ENCODE assay signal across 25 mouse cellular contexts in the genomic region with DNA sequence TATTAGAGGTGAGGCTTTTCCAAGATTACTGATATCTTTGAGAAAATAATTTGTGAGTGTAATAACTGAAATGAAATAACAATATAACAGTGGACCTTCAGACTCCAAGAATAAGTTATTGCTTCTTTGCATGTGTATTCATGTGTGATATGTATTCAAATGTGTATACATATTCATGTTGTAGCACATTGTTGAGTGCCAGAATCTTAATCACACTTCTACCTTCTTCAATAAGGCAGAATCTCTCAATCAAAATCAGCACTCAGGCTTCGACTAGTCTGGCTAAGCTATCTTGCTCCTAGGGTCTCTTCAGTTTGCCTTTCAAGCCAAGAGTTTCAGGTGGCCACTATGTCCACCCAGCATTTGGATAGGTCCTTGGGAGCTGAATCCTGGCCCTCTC.
A peak's percentile ranks its signal among the peaks of the same experiment; 100 is the strongest.
DNase-seq lines count a peak whose midpoint lies in the region; ATAC-seq lines count a peak whose summit lies in the region.
"Had no signal": no experiment of that assay in that cellular context is flagged by ENCODE, and none has a peak within 500 bp of the region (broad histone marks: within the 10 kb centered on the region; RNA-seq: fewer than 3 reads in every experiment).

No protein-coding gene starts in this region.

- ATAC-seq in forebrain, embryonic 13.5 days: peak; percentile 63; the same call in 1 of the 2 replicates
- no peak for ATAC-seq in forebrain, embryonic 11.5 days (replicated peaks; ENCODE audit: low FRiP score)
- peak; percentile 78 for ATAC-seq in forebrain, embryonic 15.5 days (replicated peaks)
- peak; percentile 86 for ATAC-seq in forebrain, embryonic 16.5 days
- ATAC-seq: activated CD4-positive, CD25-positive, alpha-beta regulatory T cell, adult 4 months; CD4-positive, CD25-positive, alpha-beta regulatory T cell, adult 4 months; Patski had no signal

- H3K27me3 ChIP-seq in forebrain, embryonic 13.5 days: no peaks in the 10 kb centered on the region
- H3K27me3 ChIP-seq in forebrain, embryonic 11.5 days (ENCODE audit: control insufficient read depth, insufficient read depth, low read length): no peaks in the 10 kb centered on the region
- H3K27me3 ChIP-seq in forebrain, embryonic 15.5 days: no peaks in the 10 kb centered on the region
- no peaks in the 10 kb centered on the region for H3K27me3 ChIP-seq in forebrain, embryonic 10.5 days (ENCODE audit: poor library complexity, severe bottlenecking)
- H3K27me3 ChIP-seq in forebrain, embryonic 16.5 days (replicated peaks; ENCODE audit: control insufficient read depth, insufficient read depth, low read length): no peaks in the 10 kb centered on the region
- H3K27me3 ChIP-seq: CH12.LX; embryonic facial prominence, embryonic 13.5 days; embryonic facial prominence, embryonic 15.5 days; Patski had no signal

- no peaks in the 10 kb centered on the region for H3K4me1 ChIP-seq in forebrain, embryonic 13.5 days
- no peaks in the 10 kb centered on the region for H3K4me1 ChIP-seq in forebrain, embryonic 11.5 days (replicated peaks; ENCODE audit: control insufficient read depth, insufficient read depth, low read length)
- H3K4me1 ChIP-seq in forebrain, embryonic 15.5 days: 0 out of 2 replicates have a peak, but pooled peaks cover 2% of the 10 kb centered on the region
- H3K4me1 ChIP-seq in forebrain, embryonic 10.5 days: no peaks in the 10 kb centered on the region
- H3K4me1 ChIP-seq in forebrain, embryonic 16.5 days (replicated peaks; ENCODE audit: control insufficient read depth, insufficient read depth, low read length): 0 out of 2 replicates have a peak, but pooled peaks cover 2% of the 10 kb centered on the region
- H3K4me1 ChIP-seq: embryonic facial prominence, embryonic 13.5 days; embryonic facial prominence, embryonic 15.5 days had no signal

- no peak for DNase-seq in forebrain, embryonic 11.5 days (ENCODE audit: low spot score)
- no peak for DNase-seq in forebrain, embryonic 10.5 days (ENCODE audit: extremely low spot score, low spot score)
- no peak for DNase-seq in left cerebral cortex, adult 8-10 months (ENCODE audit: low spot score in 2 of 2)
- DNase-seq in adrenal gland, adult 2 months: no peak
- DNase-seq: adrenal gland, postnatal 10 days; adrenal gland, postnatal 25 days; B cell, adult 2 months; cerebellum, adult 11 months; cerebellum, adult 18-20 months; cerebellum, adult 8-10 months; cerebellum, adult 9-11 months; cerebellum, postnatal 14 days; cerebellum, postnatal 36 days; embryo, embryonic 11 days had no signal

- H3K27ac ChIP-seq in forebrain, embryonic 13.5 days: no peak overlapping the region
- H3K27ac ChIP-seq in forebrain, embryonic 11.5 days (ENCODE audit: low read depth, low read length): no peak overlapping the region
- peak overlapping the region; percentile 75 for H3K27ac ChIP-seq in forebrain, embryonic 15.5 days (replicated peaks)
- no peak overlapping the region for H3K27ac ChIP-seq in forebrain, embryonic 10.5 days
- peak overlapping the region; percentile 71 for H3K27ac ChIP-seq in forebrain, embryonic 16.5 days (ENCODE audit: low read length)
- H3K27ac ChIP-seq: embryonic facial prominence, embryonic 13.5 days; embryonic facial prominence, embryonic 15.5 days had no signal

- H3K4me3 ChIP-seq in forebrain, embryonic 13.5 days: no peak overlapping the region
- no peak overlapping the region for H3K4me3 ChIP-seq in forebrain, embryonic 11.5 days (ENCODE audit: low read depth, low read length)
- H3K4me3 ChIP-seq in forebrain, embryonic 15.5 days: no peak overlapping the region
- H3K4me3 ChIP-seq in forebrain, embryonic 10.5 days: no peak overlapping the region
- H3K4me3 ChIP-seq in forebrain, embryonic 16.5 days (replicated peaks; ENCODE audit: low read length): no peak overlapping the region
- H3K4me3 ChIP-seq: embryonic facial prominence, embryonic 13.5 days; embryonic facial prominence, embryonic 15.5 days; erythroblast, embryonic 14.5 days had no signal

- no peak overlapping the region for H3K4me2 ChIP-seq in forebrain, embryonic 13.5 days
- no peak overlapping the region for H3K4me2 ChIP-seq in forebrain, embryonic 11.5 days (ENCODE audit: low read depth, low read length, severe bottlenecking)
- no peak overlapping the region for H3K4me2 ChIP-seq in forebrain, embryonic 15.5 days (replicated peaks)
- no peak overlapping the region for H3K4me2 ChIP-seq in forebrain, embryonic 16.5 days (ENCODE audit: low read length)
- H3K4me2 ChIP-seq: embryonic facial prominence, embryonic 13.5 days; embryonic facial prominence, embryonic 15.5 days had no signal

- no peaks in the 10 kb centered on the region for H3K9me3 ChIP-seq in forebrain, embryonic 13.5 days (replicated peaks)
- H3K9me3 ChIP-seq in forebrain, embryonic 11.5 days (ENCODE audit: control insufficient read depth, low read length): no peaks in the 10 kb centered on the region
- H3K9me3 ChIP-seq in forebrain, embryonic 15.5 days: no peaks in the 10 kb centered on the region
- no peaks in the 10 kb centered on the region for H3K9me3 ChIP-seq in forebrain, embryonic 10.5 days
- no peaks in the 10 kb centered on the region for H3K9me3 ChIP-seq in forebrain, embryonic 16.5 days (ENCODE audit: control insufficient read depth, low read length)
- H3K9me3 ChIP-seq: embryonic facial prominence, embryonic 13.5 days; embryonic facial prominence, embryonic 15.5 days; G1E had no signal

- no peak overlapping the region for H3K9ac ChIP-seq in forebrain, embryonic 13.5 days
- H3K9ac ChIP-seq in forebrain, embryonic 11.5 days (ENCODE audit: low read length): no peak overlapping the region
- no peak overlapping the region for H3K9ac ChIP-seq in forebrain, embryonic 15.5 days (replicated peaks)
- no peak overlapping the region for H3K9ac ChIP-seq in forebrain, embryonic 16.5 days (replicated peaks; ENCODE audit: low read depth, low read length)
- H3K9ac ChIP-seq: embryonic facial prominence, embryonic 13.5 days; embryonic facial prominence, embryonic 15.5 days had no signal

- WGBS in forebrain, embryonic 13.5 days: 64% methylated on average over 1 of the region's 1 CpGs
- 81% methylated on average over 1 of the region's 1 CpGs for WGBS in forebrain, embryonic 11.5 days
- 34% methylated on average over 1 of the region's 1 CpGs for WGBS in forebrain, embryonic 15.5 days
- 87% methylated on average over 1 of the region's 1 CpGs for WGBS in forebrain, embryonic 10.5 days
- 47% methylated on average over 1 of the region's 1 CpGs for WGBS in forebrain, embryonic 16.5 days

- no peaks in the 10 kb centered on the region for H3K36me3 ChIP-seq in forebrain, embryonic 13.5 days (ENCODE audit: poor library complexity, severe bottlenecking)
- no peaks in the 10 kb centered on the region for H3K36me3 ChIP-seq in forebrain, embryonic 11.5 days (ENCODE audit: control insufficient read depth, insufficient read depth, low read length)
- H3K36me3 ChIP-seq in forebrain, embryonic 15.5 days: no peaks in the 10 kb centered on the region
- H3K36me3 ChIP-seq in forebrain, embryonic 10.5 days (replicated peaks): no peaks in the 10 kb centered on the region
- no peaks in the 10 kb centered on the region for H3K36me3 ChIP-seq in forebrain, embryonic 16.5 days (ENCODE audit: control insufficient read depth, insufficient read depth)
- H3K36me3 ChIP-seq: embryonic facial prominence, embryonic 13.5 days; embryonic facial prominence, embryonic 15.5 days; G1E had no signal

Comparison
In these comparisons a context has a peak if more than half of its experiments do, and no peak if none do; other contexts are left out.
1. H3K27ac ChIP-seq: peak in forebrain, embryonic 15.5 days (single experiment) and forebrain, embryonic 16.5 days (single experiment); none in forebrain, embryonic 13.5 days (single experiment), forebrain, embryonic 11.5 days (single experiment) and forebrain, embryonic 10.5 days (single experiment).